Mouse (Mus musculus) myocyte (in vitro differentiated cells): ENCODE results near the gene Bicd2. TPM values are rescaled to one million over a fixed set of nuclear protein-coding genes. Genes with fewer than 3 reads are reported as not detected.
"Not testable (repeated sequence)": the region's sequence is repeated elsewhere in the genome, so short reads cannot be mapped to it uniquely, and the experiment has no call there.

Experiments
- H3K27me3 ChIP-seq: one replicate; pipeline ENCODE4 v1.6.1; 2011; ENCODE audit not compliant: control insufficient read depth, insufficient read depth, insufficient read length
- H3K36me3 ChIP-seq: one replicate; pipeline ENCODE4 v1.6.1; 2011; ENCODE audit not compliant: control insufficient read depth, insufficient read depth
- H3K4me2 ChIP-seq: one replicate; pipeline ENCODE4 v1.6.1; 2011; ENCODE audit warnings: low read depth, control low read depth
- H3K4me3 ChIP-seq: one replicate; pipeline ENCODE4 v1.5.1; 2011; ENCODE audit warnings: mild to moderate bottlenecking, control low read depth, moderate library complexity
- H3K79me2 ChIP-seq: one replicate; pipeline ENCODE4 v1.6.1; 2011; ENCODE audit not compliant: control insufficient read depth, insufficient read depth
- H3ac ChIP-seq: one replicate; pipeline ENCODE4 v1.6.1; 2011; ENCODE audit not compliant: control insufficient read depth, insufficient read length
- CEBPB ChIP-seq: IDR thresholded peaks from 2 replicates; pipeline ENCODE4 v1.6.1; 2011; ENCODE audit warnings: mild to moderate bottlenecking, moderate library complexity; ENCODE audit not compliant: poor library complexity, insufficient read depth, severe bottlenecking
- E2F4 ChIP-seq: IDR thresholded peaks from one replicate; pipeline ENCODE4 v1.6.1; 2011; ENCODE audit warnings: mild to moderate bottlenecking, control low read depth, moderate library complexity; ENCODE audit not compliant: insufficient read depth
- MAX ChIP-seq: IDR thresholded peaks from one replicate; pipeline ENCODE4 v1.6.1; 2011; ENCODE audit warnings: low read depth, mild to moderate bottlenecking, control low read depth
- MYOD1 ChIP-seq, 3 experiments: IDR thresholded peaks; one replicate each; pipeline ENCODE4 v1.6.1; 2011; ENCODE audit warnings: control low read depth in 2 of 3, low read depth in 2 of 3, mild to moderate bottlenecking in 2 of 3, moderate library complexity in 1 of 3; ENCODE audit not compliant: insufficient read length in 2 of 3, control insufficient read depth in 1 of 3
- MYOG ChIP-seq, 3 experiments: IDR thresholded peaks; one replicate each; pipeline ENCODE4 v1.6.1; 2011; ENCODE audit warnings: control low read depth in 2 of 3, low read depth in 2 of 3, mild to moderate bottlenecking in 2 of 3; ENCODE audit not compliant: insufficient read length in 2 of 3, control insufficient read depth in 1 of 3, insufficient read depth in 1 of 3
- POLR2A ChIP-seq: IDR thresholded peaks from one replicate; pipeline ENCODE4 v1.6.1; 2011; ENCODE audit warnings: low read depth, mild to moderate bottlenecking, control low read depth, moderate library complexity; ENCODE audit not compliant: insufficient read length
- POLR2AphosphoS2 ChIP-seq: IDR thresholded peaks from one replicate; pipeline ENCODE4 v1.6.1; 2011; ENCODE audit warnings: low read depth, control low read depth; ENCODE audit not compliant: insufficient read length
- REST ChIP-seq: IDR thresholded peaks from one replicate; pipeline ENCODE4 v1.6.1; 2011; ENCODE audit warnings: mild to moderate bottlenecking, control low read depth, moderate library complexity; ENCODE audit not compliant: insufficient read depth, insufficient read length
- SRF ChIP-seq: IDR thresholded peaks from one replicate; pipeline ENCODE4 v1.6.1; 2011; ENCODE audit warnings: low read depth; ENCODE audit not compliant: control insufficient read depth, insufficient read length
- TCF12 ChIP-seq: IDR thresholded peaks from one replicate; pipeline ENCODE4 v1.6.1; 2011; ENCODE audit warnings: mild to moderate bottlenecking, control low read depth; ENCODE audit not compliant: poor library complexity, insufficient read depth, severe bottlenecking
- TCF3 ChIP-seq: IDR thresholded peaks from one replicate; pipeline ENCODE4 v1.6.1; 2011; ENCODE audit warnings: low read depth, control low read depth; ENCODE audit not compliant: insufficient read length
- USF1 ChIP-seq: IDR thresholded peaks from one replicate; pipeline ENCODE4 v1.6.1; 2011; ENCODE audit warnings: low read depth, mild to moderate bottlenecking, control low read depth, moderate library complexity
- polyA plus RNA-seq: library from polyadenylated mRNA; unstranded; fragments of >200 nt; fragmentation: generic; extraction: Trizol; gene quantifications from one replicate; pipeline ENCODE4 v1.2.1, GENCODE M21; 2012; ENCODE audit warnings: missing spikeins

The Bicd2 gene
- polyA plus RNA-seq, 1 experiment: 94.9 TPM

DNA sequence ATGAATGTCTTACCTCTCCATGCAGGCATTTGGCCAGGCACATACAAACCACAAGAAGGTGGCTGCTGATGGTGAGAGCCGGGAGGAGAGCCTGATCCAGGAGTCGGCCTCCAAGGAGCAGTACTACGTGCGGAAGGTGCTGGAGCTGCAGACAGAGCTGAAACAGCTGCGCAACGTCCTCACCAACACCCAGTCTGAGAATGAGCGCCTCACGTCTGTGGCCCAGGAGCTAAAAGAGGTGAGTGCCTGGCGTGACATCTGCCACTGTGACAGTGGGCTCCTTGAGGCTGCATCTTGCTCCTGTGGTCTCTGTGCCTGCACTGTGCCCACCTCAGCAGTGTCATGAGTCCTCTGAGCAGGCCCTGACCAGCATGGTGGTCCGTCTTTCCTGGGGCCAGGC lies 28.0 kb downstream of the Bicd2 start:
- H3ac ChIP-seq: no peak overlapping the region
- H3K4me2 ChIP-seq: no peak overlapping the region
- H3K27me3 ChIP-seq: no peaks in the 10 kb centered on the region
- H3K4me3 ChIP-seq: no peak overlapping the region
- TF ChIP-seq MYOG (IDR thresholded peaks at IDR 0.05; ENCODE audit: control insufficient read depth in 1 of 3, insufficient read depth in 1 of 3, insufficient read length in 2 of 3, low read depth in 2 of 3) (peak in 2 of 3 experiments; percentile 51 to 60), CEBPB (no peak)
- peaks cover 97% of the 10 kb centered on the region for H3K79me2 ChIP-seq
- peaks cover 17% of the 10 kb centered on the region for H3K36me3 ChIP-seq

GRCm38 (mm10) chr13:49370216-49370615 lies 28.8 kb downstream of the Bicd2 start:
- Histone ChIP-seq H3K79me2 (peaks cover 96% of the 10 kb centered on the region), H3K36me3 (peaks cover 26% of the 10 kb centered on the region)
- H3K4me2 ChIP-seq, H3K4me3 ChIP-seq, H3ac ChIP-seq, H3K27me3 ChIP-seq: not testable (repeated sequence)

GRCm38 (mm10) chr13:49370916-49371315 lies 29.5 kb downstream of the Bicd2 start:
- not testable (repeated sequence) for H3K27me3 ChIP-seq, H3K4me2 ChIP-seq, H3ac ChIP-seq, H3K4me3 ChIP-seq
- peaks cover 31% of the 10 kb centered on the region for H3K36me3 ChIP-seq
- H3K79me2 ChIP-seq: peaks cover 93% of the 10 kb centered on the region

DNA sequence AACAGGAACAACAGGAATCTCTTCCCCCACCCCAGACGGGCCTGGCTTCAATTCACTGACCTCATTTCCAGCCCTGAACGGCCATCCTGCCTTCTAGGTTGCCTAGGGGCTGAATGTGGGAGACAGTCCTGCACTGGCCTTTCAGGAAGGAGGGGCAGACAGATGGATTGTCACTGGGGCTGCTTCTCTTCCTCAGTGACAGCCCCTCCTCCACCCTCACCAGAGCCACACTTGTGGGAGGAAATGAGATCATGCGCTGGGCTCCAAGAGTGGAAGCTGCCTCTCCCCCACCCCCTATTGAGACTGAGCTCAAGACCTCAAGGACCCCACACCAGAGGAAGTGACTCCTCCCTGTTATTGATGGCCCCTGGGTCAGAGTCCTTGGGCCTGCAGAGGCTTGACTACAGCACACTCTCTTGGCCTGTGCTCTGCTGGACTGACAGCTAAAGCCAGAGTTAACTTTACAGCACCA lies 30.1 kb downstream of the Bicd2 start:
- no peak overlapping the region for H3K4me2 ChIP-seq
- H3K4me3 ChIP-seq: no peak overlapping the region
- H3ac ChIP-seq: no peak overlapping the region
- H3K79me2 ChIP-seq: peaks cover 87% of the 10 kb centered on the region
- H3K36me3 ChIP-seq: peaks cover 36% of the 10 kb centered on the region
- H3K27me3 ChIP-seq: no peaks in the 10 kb centered on the region
- TF ChIP-seq REST (no peak), SRF (no peak), MAX (no peak), MYOG (IDR thresholded peaks at IDR 0.05; ENCODE audit: control insufficient read depth in 1 of 3, insufficient read depth in 1 of 3, insufficient read length in 2 of 3, low read depth in 2 of 3) (no peak), USF1 (no peak), TCF12 (no peak), POLR2A (no peak), E2F4 (no peak), POLR2AphosphoS2 (no peak), MYOD1 (IDR thresholded peaks at IDR 0.05; ENCODE audit: control insufficient read depth in 1 of 3, insufficient read length in 2 of 3, low read depth in 2 of 3) (no peak), TCF3 (no peak), CEBPB (no peak)

GRCm38 (mm10) chr13:49372370-49373060 lies 31.1 kb downstream of the Bicd2 start:
- Histone ChIP-seq H3K36me3 (peaks cover 46% of the 10 kb centered on the region), H3K4me2 (peak overlapping the region; percentile 24), H3K27me3 (no peaks in the 10 kb centered on the region), H3ac (no peak overlapping the region), H3K4me3 (no peak overlapping the region), H3K79me2 (peaks cover 77% of the 10 kb centered on the region)
- no peak for TF ChIP-seq CEBPB
- TF ChIP-seq SRF: no peak
- TF ChIP-seq USF1: no peak
- peak; percentile 34 for TF ChIP-seq POLR2AphosphoS2
- peak in 1 of 3 experiments; percentile 12 for TF ChIP-seq MYOG (IDR thresholded peaks at IDR 0.05; ENCODE audit: control insufficient read depth in 1 of 3, insufficient read depth in 1 of 3, insufficient read length in 2 of 3, low read depth in 2 of 3)
- TF ChIP-seq TCF12: no peak
- no peak for TF ChIP-seq POLR2A
- no peak for TF ChIP-seq REST
- TF ChIP-seq MAX: no peak
- TF ChIP-seq TCF3: no peak
- TF ChIP-seq E2F4: no peak
- TF ChIP-seq MYOD1 (IDR thresholded peaks at IDR 0.05; ENCODE audit: control insufficient read depth in 1 of 3, insufficient read length in 2 of 3, low read depth in 2 of 3): no peak

DNA sequence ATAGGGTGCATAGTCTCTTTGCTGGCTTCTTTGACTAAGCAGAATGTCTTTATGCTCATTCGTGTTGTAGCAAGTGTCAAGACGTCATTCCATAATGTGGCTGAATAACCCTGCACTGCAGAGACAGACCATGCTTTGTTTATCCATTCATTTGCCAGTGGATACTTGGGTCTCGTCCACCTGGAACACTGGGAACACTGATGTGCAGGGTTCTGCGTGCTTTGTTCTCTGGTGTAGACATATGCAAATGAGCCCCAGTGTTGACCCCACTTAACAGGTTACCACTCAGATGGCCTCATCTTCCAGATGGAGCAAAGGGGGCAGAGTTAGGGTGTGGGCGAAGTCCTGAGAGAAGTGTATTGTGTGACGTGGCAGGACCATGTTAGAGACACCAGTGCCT lies 32.9 kb downstream of the Bicd2 start:
- Histone ChIP-seq H3ac (no peak overlapping the region), H3K27me3 (no peaks in the 10 kb centered on the region), H3K36me3 (peaks cover 64% of the 10 kb centered on the region), H3K4me3 (no peak overlapping the region), H3K79me2 (peaks cover 59% of the 10 kb centered on the region), H3K4me2 (no peak overlapping the region)
- TF ChIP-seq SRF: no peak
- TF ChIP-seq MAX: no peak
- TF ChIP-seq POLR2AphosphoS2: peak; percentile 21
- TF ChIP-seq E2F4: no peak
- TF ChIP-seq TCF12: no peak
